Mouse (Mus musculus): ENCODE measurements at regions not wholly inside any gene's neighbourhood (a gene's known extent, or its start where the extent isn't known, plus 50 kb on each side); places are given as distances from the start of the nearest gene placed in this dataset.

GRCm38 (mm10) chr13:48316747-48317146 is 55.7 kb downstream of the Id4 start:
- DNase-seq (ENCODE audit: low spot score in 2 of 2): no peak

- DNase-seq (ENCODE audit: low spot score in 2 of 2): no peak
Measured at GRCm38 (mm10) chr13:48317457-48317856, 56.4 kb downstream of the Id4 start.

GRCm38 (mm10) chr13:48319001-48319400 is 58.0 kb downstream of the Id4 start:
- DNase-seq (ENCODE audit: low spot score in 2 of 2): no peak

- DNase-seq (ENCODE audit: low spot score in 2 of 2): no peak
Measured at GRCm38 (mm10) chr13:48324290-48324718, 63.3 kb downstream of the Id4 start.

- DNase-seq (ENCODE audit: low spot score in 2 of 2): no peak
Measured at GRCm38 (mm10) chr13:48330619-48331018, 69.6 kb downstream of the Id4 start.

- DNase-seq (ENCODE audit: low spot score in 2 of 2): no peak
Measured at GRCm38 (mm10) chr13:48336135-48336534, 75.1 kb downstream of the Id4 start.

GRCm38 (mm10) chr13:48336602-48337001 is 75.6 kb downstream of the Id4 start:
- DNase-seq (ENCODE audit: low spot score in 2 of 2): no peak

- DNase-seq (ENCODE audit: low spot score in 2 of 2): no peak
Measured at GRCm38 (mm10) chr13:48338561-48338960, 77.5 kb downstream of the Id4 start.

GRCm38 (mm10) chr13:48350124-48350523 is 89.1 kb downstream of the Id4 start:
- DNase-seq (ENCODE audit: low spot score in 2 of 2): no peak

GRCm38 (mm10) chr13:48350955-48351354 is 89.9 kb downstream of the Id4 start:
- DNase-seq (ENCODE audit: low spot score in 2 of 2): no peak

- DNase-seq (ENCODE audit: low spot score in 2 of 2): no peak
Measured at GRCm38 (mm10) chr13:48357118-48357517, 96.1 kb downstream of the Id4 start.

GRCm38 (mm10) chr13:48357640-48358039 is 96.6 kb downstream of the Id4 start:
- DNase-seq (ENCODE audit: low spot score in 2 of 2): no peak

- no peak for DNase-seq (ENCODE audit: low spot score in 2 of 2)
Measured at GRCm38 (mm10) chr13:48371060-48371459, 110.0 kb downstream of the Id4 start.

- DNase-seq (ENCODE audit: low spot score in 2 of 2): no peak
Measured at GRCm38 (mm10) chr13:48376405-48376804, 115.4 kb downstream of the Id4 start.

GRCm38 (mm10) chr13:48383580-48384445 is 122.8 kb downstream of the Id4 start:
- no peak for DNase-seq (ENCODE audit: low spot score in 2 of 2)

GRCm38 (mm10) chr13:48384901-48385300 is 123.9 kb downstream of the Id4 start:
- no peak for DNase-seq (ENCODE audit: low spot score in 2 of 2)

GRCm38 (mm10) chr13:48391126-48391525 is 122.1 kb downstream of the Zfp169 start:
- no peak for DNase-seq (ENCODE audit: low spot score in 2 of 2)

GRCm38 (mm10) chr13:48397761-48398160 is 115.5 kb downstream of the Zfp169 start:
- no peak for DNase-seq (ENCODE audit: low spot score in 2 of 2)

GRCm38 (mm10) chr13:48398617-48399016 is 114.6 kb downstream of the Zfp169 start:
- DNase-seq (ENCODE audit: low spot score in 2 of 2): no peak

GRCm38 (mm10) chr13:48402316-48402715 is 110.9 kb downstream of the Zfp169 start:
- DNase-seq (ENCODE audit: low spot score in 2 of 2): no peak

GRCm38 (mm10) chr13:48422438-48423329 is 90.6 kb downstream of the Zfp169 start:
- no peak for DNase-seq (ENCODE audit: low spot score in 2 of 2)

GRCm38 (mm10) chr13:48426816-48427215 is 86.4 kb downstream of the Zfp169 start:
- no peak for DNase-seq (ENCODE audit: low spot score in 2 of 2)

Data from left cerebral cortex, adult 8-10 months (tissue).